Mouse (Mus musculus) stomach, embryonic 14.5 days (tissue): Measurements from ENCODE around the gene Atf1. TPM values are rescaled to one million over a fixed set of nuclear protein-coding genes. Genes with fewer than 3 reads are reported as not detected.
"Not testable (repeated sequence)": the region's sequence is repeated elsewhere in the genome, so short reads cannot be mapped to it uniquely, and the experiment has no call there.

ENCODE experiments used
- ATAC-seq: fragments of 200-750 bp; cut with Nextera tagmentation; 2 replicates; pipeline ENCODE4 v1.8.0; 2017; ENCODE audit warnings: low read depth, moderate TSS enrichment; ENCODE audit not compliant: insufficient number of reproducible peaks, insufficient read depth, low FRiP score
- H3K27ac ChIP-seq: fragments of 300-500 bp; sonication (generic); 2 replicates; pipeline ENCODE4 v1.5.1; 2014; ENCODE audit warnings: mild to moderate bottlenecking, low read length, moderate library complexity, mixed read lengths
- H3K27me3 ChIP-seq: fragments of 300-500 bp; sonication (generic); 2 replicates; pipeline ENCODE4 v1.6.1; 2014; ENCODE audit warnings: low read length, control low read depth, mixed read lengths; ENCODE audit not compliant: control insufficient read depth, insufficient read depth
- H3K36me3 ChIP-seq: fragments of 300-500 bp; sonication (generic); 2 replicates; pipeline ENCODE4 v1.6.1; 2014; ENCODE audit warnings: mild to moderate bottlenecking, control low read depth, low read length, moderate library complexity, mixed read lengths; ENCODE audit not compliant: control insufficient read depth, insufficient read depth
- H3K4me1 ChIP-seq: fragments of 300-500 bp; sonication (generic); 2 replicates; pipeline ENCODE4 v1.6.1; 2014; ENCODE audit warnings: low read length, control low read depth, mixed read lengths; ENCODE audit not compliant: control insufficient read depth, insufficient read depth
- H3K4me2 ChIP-seq: fragments of 300-500 bp; sonication (generic); replicated peaks from 2 replicates; pipeline ENCODE4 v1.6.1; 2014; ENCODE audit warnings: low read depth, low read length, control low read depth
- H3K4me3 ChIP-seq: fragments of 300-500 bp; sonication (generic); 2 replicates; pipeline ENCODE4 v1.5.1; 2014; ENCODE audit warnings: low read depth, low read length, control low read depth
- H3K9ac ChIP-seq: fragments of 300-500 bp; sonication (generic); replicated peaks from 2 replicates; pipeline ENCODE4 v1.6.1; 2014; ENCODE audit warnings: low read depth, mild to moderate bottlenecking, control low read depth, low read length, moderate library complexity, mixed read lengths
- H3K9me3 ChIP-seq: fragments of 300-500 bp; sonication (generic); 2 replicates; pipeline ENCODE4 v1.6.1; 2016; ENCODE audit warnings: low read depth, low read length, control low read depth; ENCODE audit not compliant: control insufficient read depth
- WGBS: fragments of 180-500 bp; shearing (Covaris S2); extraction: QIAGEN DNeasy Blood & Tissue Kit; methylation state at CpG from one replicate; pipeline ENCODE4 v1.1.7; 2014; 5-methylcytosine and 5-hydroxymethylcytosine counted together
- polyA plus RNA-seq: library from polyadenylated mRNA; unstranded; fragments of >200 nt; fragmentation: Nextera tagmentation; extraction: Ambion mirVana; gene quantifications from 2 replicates; pipeline ENCODE4 v1.2.1, GENCODE M21; 2014

Gene Atf1
- polyA plus RNA-seq, 1 experiment from 2014 or later, result 52.6 TPM

DNA sequence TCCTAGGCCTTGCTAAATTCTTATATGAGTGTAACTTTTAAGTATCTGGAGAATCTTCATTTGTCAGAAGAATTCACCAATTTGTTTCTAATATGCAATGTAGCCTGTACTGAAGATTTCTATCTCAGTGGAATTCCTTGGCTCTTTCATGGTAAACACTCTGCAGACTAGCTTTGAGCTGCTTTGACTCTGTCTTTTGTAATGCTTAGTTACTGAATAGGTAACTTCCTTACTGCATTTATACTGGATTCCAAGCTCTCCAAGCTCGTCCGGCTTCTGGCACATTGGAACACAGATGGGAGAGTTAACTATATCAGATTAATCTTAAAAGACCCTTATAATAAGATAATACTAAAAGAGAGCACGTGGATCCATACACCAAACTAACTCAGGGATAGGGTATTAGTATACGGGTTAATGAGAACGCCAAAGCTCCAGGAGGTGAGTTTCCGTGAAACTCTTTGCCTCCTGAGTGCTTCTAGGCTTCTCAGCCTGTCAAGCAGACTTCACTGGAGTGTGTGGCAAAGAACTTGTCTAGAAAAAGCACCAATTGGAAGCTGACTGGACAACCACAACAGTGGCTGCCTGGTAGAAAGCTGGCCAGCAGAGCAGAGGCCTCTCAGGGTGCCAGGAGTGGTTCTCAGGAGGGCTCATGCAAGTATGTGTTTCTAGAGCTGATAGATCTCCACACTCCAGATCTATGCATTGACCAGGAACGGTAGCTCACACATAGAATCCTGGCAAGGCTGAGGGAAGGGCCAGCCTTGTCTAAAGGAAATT lies 31.2 kb downstream of the Atf1 start:
- Histone ChIP-seq H3K36me3 (peaks cover 46% of the 10 kb centered on the region), H3K9me3 (no peaks in the 10 kb centered on the region), H3K4me1 (no peaks in the 10 kb centered on the region), H3K4me3 (no peak overlapping the region), H3K27me3 (no peaks in the 10 kb centered on the region), H3K9ac (no peak overlapping the region), H3K4me2 (no peak overlapping the region), H3K27ac (no peak overlapping the region)
- WGBS, result 92% methylated on average over 7 of the region's 7 CpGs
- ATAC-seq, result no peak

- H3K4me2 ChIP-seq, H3K4me1 ChIP-seq, H3K9me3 ChIP-seq, H3K4me3 ChIP-seq, H3K27me3 ChIP-seq, ATAC-seq, H3K27ac ChIP-seq, H3K9ac ChIP-seq: not testable (repeated sequence)
- WGBS, result 79% methylated on average over 5 of the region's 7 CpGs
- peaks cover 31% of the 10 kb centered on the region for H3K36me3 ChIP-seq
Observed at GRCm38 (mm10) chr15:100260351-100260750, 32.7 kb downstream of the Atf1 start.

DNA sequence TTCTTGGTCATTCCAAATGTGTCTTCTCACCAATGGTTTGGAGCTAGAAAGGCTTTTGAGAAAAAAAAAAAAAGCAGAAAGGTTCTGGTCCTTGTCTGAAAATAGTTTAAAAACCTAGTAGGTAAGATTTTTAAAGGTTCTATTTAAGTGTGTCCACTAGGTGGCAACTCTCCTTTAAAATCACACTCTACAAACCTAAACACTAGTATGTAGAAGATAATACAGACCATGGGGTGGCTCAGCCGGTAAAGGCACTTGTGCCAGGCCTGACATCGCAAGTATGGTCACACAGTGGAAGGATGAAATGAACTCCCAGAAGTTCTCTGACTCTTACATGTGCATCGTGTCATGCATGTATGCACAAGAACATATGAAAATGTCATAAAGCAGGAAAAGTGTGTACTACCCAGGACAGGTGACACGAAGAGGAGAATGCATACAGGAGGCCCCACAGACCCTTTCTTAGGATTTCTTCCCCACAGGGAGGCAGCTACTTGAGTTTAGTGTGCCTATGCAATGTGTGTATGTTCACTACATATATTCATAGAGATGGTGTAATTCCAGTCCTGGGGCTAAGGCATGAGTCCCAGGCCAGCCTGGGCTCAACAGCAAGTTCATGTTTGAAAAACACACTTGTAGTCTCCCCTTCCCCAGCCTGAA lies 35.8 kb downstream of the Atf1 start:
- peaks cover 9% of the 10 kb centered on the region; the same call in 1 of the 2 replicates for H3K36me3 ChIP-seq
- no peak overlapping the region for H3K4me2 ChIP-seq
- H3K4me3 ChIP-seq, result no peak overlapping the region
- no peak overlapping the region for H3K27ac ChIP-seq
- H3K4me1 ChIP-seq, result no peaks in the 10 kb centered on the region
- no peaks in the 10 kb centered on the region for H3K27me3 ChIP-seq
- H3K9me3 ChIP-seq, result no peaks in the 10 kb centered on the region
- no peak overlapping the region for H3K9ac ChIP-seq
- 18% methylated on average over 4 of the region's 4 CpGs for whole genome bisulfite sequencing
- ATAC-seq, result no peak

GRCm38 (mm10) chr15:100265586-100266325 lies 38.1 kb downstream of the Atf1 start:
- Histone ChIP-seq H3K27ac (no peak overlapping the region), H3K9me3 (no peaks in the 10 kb centered on the region; the same call in 1 of the 2 replicates), H3K9ac (no peak overlapping the region), H3K4me2 (no peak overlapping the region), H3K27me3 (no peaks in the 10 kb centered on the region), H3K4me1 (no peaks in the 10 kb centered on the region), H3K36me3 (no peaks in the 10 kb centered on the region; the same call in 1 of the 2 replicates), H3K4me3 (no peak overlapping the region)
- ATAC-seq, result no peak
- WGBS, result 75% methylated on average over 4 of the region's 5 CpGs

- H3K36me3 ChIP-seq, result no peaks in the 10 kb centered on the region
- H3K4me1 ChIP-seq, result no peaks in the 10 kb centered on the region
- H3K9ac ChIP-seq, result no peak overlapping the region
- H3K4me3 ChIP-seq, result no peak overlapping the region
- H3K9me3 ChIP-seq, result no peaks in the 10 kb centered on the region; the same call in 1 of the 2 replicates
- H3K27ac ChIP-seq, result no peak overlapping the region
- H3K4me2 ChIP-seq, result no peak overlapping the region
- 65% methylated on average over 2 of the region's 2 CpGs for WGBS
- no peak for ATAC-seq
- H3K27me3 ChIP-seq, result no peaks in the 10 kb centered on the region
Observed at GRCm38 (mm10) chr15:100268916-100269315, 41.3 kb downstream of the Atf1 start.

DNA sequence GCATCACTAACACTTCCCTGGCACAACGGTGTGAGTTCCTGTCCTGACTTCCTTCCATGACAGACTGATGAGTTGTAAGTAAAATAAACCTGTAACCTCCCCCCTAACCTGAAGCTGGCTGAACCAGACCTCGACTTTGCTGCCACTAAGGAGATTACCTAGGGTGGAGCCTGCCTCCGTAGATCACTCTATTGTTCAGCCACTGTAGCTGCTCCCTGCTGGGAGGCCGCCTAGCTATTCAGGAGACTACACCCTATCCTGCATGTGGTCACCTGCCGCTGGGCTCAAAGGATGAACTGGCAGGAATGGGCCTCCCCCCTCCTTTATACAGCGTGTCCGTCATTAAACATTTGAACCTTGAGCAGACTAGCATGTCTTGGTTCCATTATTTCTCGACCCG lies 42.2 kb downstream of the Atf1 start:
- H3K9ac ChIP-seq, result no peak overlapping the region
- H3K27ac ChIP-seq, result no peak overlapping the region
- no peak overlapping the region for H3K4me3 ChIP-seq
- H3K4me2 ChIP-seq, result no peak overlapping the region
- H3K36me3 ChIP-seq, result no peaks in the 10 kb centered on the region
- WGBS, result 23% methylated on average over 9 of the region's 9 CpGs
- no peak for ATAC-seq
- H3K9me3 ChIP-seq, result no peaks in the 10 kb centered on the region; the same call in 1 of the 2 replicates
- H3K4me1 ChIP-seq, result no peaks in the 10 kb centered on the region
- no peaks in the 10 kb centered on the region for H3K27me3 ChIP-seq

DNA sequence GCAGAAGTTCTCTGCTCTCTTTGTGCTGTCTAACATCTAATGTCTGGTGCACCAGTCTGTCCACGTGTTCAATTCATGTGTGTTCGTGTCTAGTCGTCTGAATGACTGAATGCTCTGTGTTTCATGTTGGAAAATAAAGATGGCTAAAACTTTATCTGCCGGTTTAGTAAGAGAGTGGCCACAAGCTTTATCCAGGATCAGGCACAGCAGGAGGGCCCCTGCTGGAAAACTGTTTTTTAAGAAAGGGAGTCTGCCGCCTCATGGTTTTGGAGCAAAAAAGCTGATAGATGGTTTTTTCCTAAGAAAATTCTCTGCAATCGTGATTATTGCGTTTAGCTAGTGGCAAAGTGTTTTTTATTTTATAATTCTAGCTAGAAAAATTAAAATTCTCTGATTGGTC lies 43.0 kb downstream of the Atf1 start:
- H3K4me3 ChIP-seq, ATAC-seq, H3K9me3 ChIP-seq, H3K4me1 ChIP-seq, H3K4me2 ChIP-seq, H3K36me3 ChIP-seq, H3K27me3 ChIP-seq, H3K27ac ChIP-seq, H3K9ac ChIP-seq: not testable (repeated sequence)
- 34% methylated on average over 7 of the region's 7 CpGs for WGBS

DNA sequence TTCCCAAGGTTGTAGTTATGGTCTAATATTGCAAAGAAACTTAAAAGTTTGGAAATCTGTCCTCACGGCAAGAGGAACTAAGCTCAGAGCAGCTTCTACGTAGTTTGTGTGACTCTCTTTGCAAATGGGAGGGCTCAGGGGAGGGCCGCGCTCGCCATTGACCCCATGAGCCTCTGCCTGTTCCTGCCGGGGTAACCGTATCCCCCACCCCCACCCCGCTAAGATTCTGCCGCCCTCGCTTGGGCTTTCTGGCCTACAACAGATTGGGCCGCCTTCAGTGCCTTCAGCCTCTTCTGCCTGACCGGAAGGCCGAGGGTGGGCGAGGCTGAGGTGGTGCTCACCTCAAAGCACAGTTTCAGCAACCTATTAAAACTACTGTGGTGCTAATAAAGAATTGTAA lies 43.8 kb downstream of the Atf1 start:
- no peak overlapping the region for H3K9ac ChIP-seq
- no peak for ATAC-seq
- H3K9me3 ChIP-seq, result no peaks in the 10 kb centered on the region; the same call in 1 of the 2 replicates
- WGBS, result 66% methylated on average over 14 of the region's 14 CpGs
- no peaks in the 10 kb centered on the region for H3K4me1 ChIP-seq
- H3K36me3 ChIP-seq, result no peaks in the 10 kb centered on the region
- no peak overlapping the region for H3K4me2 ChIP-seq
- no peak overlapping the region for H3K4me3 ChIP-seq
- no peaks in the 10 kb centered on the region for H3K27me3 ChIP-seq
- H3K27ac ChIP-seq, result no peak overlapping the region
